Mouse (Mus musculus) urinary bladder, postnatal 10 days (tissue): ENCODE measurements around the gene Pla2g15.

Experiments used
- DNase-seq: peaks from one replicate; pipeline ENCODE4 v3.0.0; 2022; ENCODE audit warnings: low spot score

The Pla2g15 gene

GRCm38 (mm10) chr8:106149801-106150652 lies at the start of gene Pla2g15:
Pla2g15 (plus strand) TSS chr8:106150399.
- DNase-seq = peak; percentile 79

- no peak for DNase-seq
Measured at GRCm38 (mm10) chr8:106102321-106102720, 47.9 kb upstream of the Pla2g15 start.

GRCm38 (mm10) chr8:106103888-106104287 lies 46.3 kb upstream of the Pla2g15 start:
- no peak for DNase-seq

GRCm38 (mm10) chr8:106106193-106106592 lies 44.0 kb upstream of the Pla2g15 start:
- DNase-seq = no peak

GRCm38 (mm10) chr8:106108080-106108479 lies 42.1 kb upstream of the Pla2g15 start:
- no peak for DNase-seq

- DNase-seq = no peak
Measured at GRCm38 (mm10) chr8:106108729-106109128, 41.5 kb upstream of the Pla2g15 start.

- no peak for DNase-seq
Measured at GRCm38 (mm10) chr8:106112041-106112440, 38.2 kb upstream of the Pla2g15 start.

GRCm38 (mm10) chr8:106112514-106112913 lies 37.7 kb upstream of the Pla2g15 start:
- no peak for DNase-seq

GRCm38 (mm10) chr8:106115897-106116296 lies 34.3 kb upstream of the Pla2g15 start:
- DNase-seq = no peak

GRCm38 (mm10) chr8:106123443-106123842 lies 26.8 kb upstream of the Pla2g15 start:
- no peak for DNase-seq

- DNase-seq = no peak
Measured at GRCm38 (mm10) chr8:106126055-106126454, 24.1 kb upstream of the Pla2g15 start.

GRCm38 (mm10) chr8:106127054-106127453 lies 23.1 kb upstream of the Pla2g15 start:
- no peak for DNase-seq

- peak; percentile 58 for DNase-seq
Measured at GRCm38 (mm10) chr8:106127882-106128410, 22.3 kb upstream of the Pla2g15 start.

- DNase-seq = no peak
Measured at GRCm38 (mm10) chr8:106129232-106129930, 20.8 kb upstream of the Pla2g15 start.

- no peak for DNase-seq
Measured at GRCm38 (mm10) chr8:106129997-106130396, 20.2 kb upstream of the Pla2g15 start.

GRCm38 (mm10) chr8:106130505-106130904 lies 19.7 kb upstream of the Pla2g15 start:
- DNase-seq = no peak

GRCm38 (mm10) chr8:106131021-106131420 lies 19.2 kb upstream of the Pla2g15 start:
- DNase-seq = no peak

GRCm38 (mm10) chr8:106131488-106132222 lies 18.5 kb upstream of the Pla2g15 start:
- DNase-seq = no peak

GRCm38 (mm10) chr8:106132356-106132755 lies 17.8 kb upstream of the Pla2g15 start:
- no peak for DNase-seq

- DNase-seq = no peak
Measured at GRCm38 (mm10) chr8:106133526-106133925, 16.7 kb upstream of the Pla2g15 start.

GRCm38 (mm10) chr8:106133946-106134345 lies 16.3 kb upstream of the Pla2g15 start:
- no peak for DNase-seq
